Mouse (Mus musculus): ENCODE data around the gene Chrm2. TPM values are rescaled to one million over a fixed set of nuclear protein-coding genes. Genes with fewer than 3 reads are reported as not detected.
A peak's percentile ranks its signal among the peaks of the same experiment; 100 is the strongest.

Chrm2 gene
- polyA plus RNA-seq, 1 experiment from 2014 or later, result 1.8 TPM

DNA sequence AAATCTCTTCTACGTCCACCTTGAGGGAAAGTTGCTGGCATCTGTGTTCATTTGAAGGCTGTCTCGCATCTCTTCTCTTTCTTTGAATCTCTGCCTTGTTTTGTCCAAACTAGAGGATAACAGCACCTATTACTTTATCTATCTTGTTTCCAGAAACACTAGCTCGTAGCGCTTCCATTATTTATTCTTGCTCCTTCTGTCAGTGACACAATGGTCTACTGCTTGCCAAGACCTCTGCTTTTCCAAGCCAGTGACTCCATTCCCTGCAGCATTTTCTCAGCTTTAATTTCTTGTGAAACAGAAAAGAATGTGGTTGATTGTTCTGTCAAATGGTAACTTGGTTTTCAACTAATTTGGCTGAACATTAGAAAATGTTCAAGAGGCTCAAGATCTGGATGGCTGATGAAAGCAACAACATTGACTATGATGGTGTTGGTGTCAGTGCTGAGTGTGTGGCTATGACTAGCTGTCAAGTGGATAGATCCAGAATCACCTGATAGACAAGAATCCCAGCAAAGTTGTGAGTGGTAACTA lies 96.3 kb downstream of the Chrm2 start:
- H3K27ac ChIP-seq (ENCODE audit: low read depth, low read length), result no peak overlapping the region

DNA sequence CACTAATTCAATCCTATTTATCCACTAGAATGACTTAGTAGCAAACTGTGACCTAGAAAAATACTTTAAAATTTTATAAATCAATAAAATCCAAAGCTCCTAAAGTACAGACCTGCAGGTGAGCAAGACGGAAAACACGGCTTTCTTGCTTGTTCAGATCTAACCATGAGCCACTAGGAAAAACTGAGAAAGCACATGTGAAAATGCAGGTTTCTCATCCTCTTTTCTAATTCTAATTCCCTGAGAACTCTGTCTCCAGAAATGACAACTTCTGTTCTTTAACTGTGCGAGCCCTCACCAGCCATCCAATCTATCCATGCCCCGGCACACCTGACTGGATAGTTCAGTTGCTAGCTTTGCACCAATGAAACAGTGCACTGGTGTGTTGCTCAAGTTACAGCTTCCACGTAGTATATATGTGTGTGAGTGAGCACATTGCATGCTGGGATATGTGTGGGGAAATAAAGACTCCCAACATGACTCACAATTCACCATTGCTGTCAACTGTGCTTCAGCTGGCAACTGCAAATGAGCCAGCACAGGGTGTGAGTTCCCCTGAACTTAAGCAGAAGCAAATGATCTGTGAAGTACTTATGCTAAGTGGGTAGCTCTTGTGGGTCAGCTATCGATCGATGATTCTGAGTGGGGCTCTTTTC lies 119.3 kb downstream of the Chrm2 start:
- 81% methylated on average over 7 of the region's 7 CpGs for WGBS
- H3K9me3 ChIP-seq (replicated peaks; ENCODE audit: control insufficient read depth, low read length), result no peaks in the 10 kb centered on the region
- H3K4me2 ChIP-seq (ENCODE audit: low read length), result no peak overlapping the region
- no peaks in the 10 kb centered on the region for H3K36me3 ChIP-seq (ENCODE audit: control insufficient read depth, insufficient read depth, low read length)
- no peak overlapping the region for H3K27ac ChIP-seq (ENCODE audit: low read depth, low read length)
- H3K9ac ChIP-seq (ENCODE audit: low read length), result no peak overlapping the region
- H3K27me3 ChIP-seq (replicated peaks; ENCODE audit: control insufficient read depth, insufficient read depth, low read length), result no peaks in the 10 kb centered on the region
- DNase-seq (ENCODE audit: low spot score) (no peak), ATAC-seq (no peak)
- H3K4me1 ChIP-seq (ENCODE audit: control insufficient read depth, insufficient read depth, low read length), result no peaks in the 10 kb centered on the region
- no peak overlapping the region for H3K4me3 ChIP-seq (ENCODE audit: low read depth, low read length)

More for the DNA sequence above, 96.3 kb downstream of the Chrm2 start:
- no peak overlapping the region for H3K9ac ChIP-seq (ENCODE audit: low read length)
- WGBS, result 42% methylated on average over 4 of the region's 4 CpGs
- no peak for ATAC-seq
- no peaks in the 10 kb centered on the region for H3K4me1 ChIP-seq (ENCODE audit: control insufficient read depth, insufficient read depth, low read length)
- no peaks in the 10 kb centered on the region for H3K27me3 ChIP-seq (replicated peaks; ENCODE audit: control insufficient read depth, insufficient read depth, low read length)
- no peak overlapping the region for H3K4me3 ChIP-seq (ENCODE audit: low read depth, low read length)
- no peaks in the 10 kb centered on the region for H3K36me3 ChIP-seq (ENCODE audit: control insufficient read depth, insufficient read depth, low read length)
- no peaks in the 10 kb centered on the region for H3K9me3 ChIP-seq (replicated peaks; ENCODE audit: control insufficient read depth, low read length)
- no peak overlapping the region for H3K4me2 ChIP-seq (ENCODE audit: low read length)
- DNase-seq (ENCODE audit: low spot score), result no peak

DNA sequence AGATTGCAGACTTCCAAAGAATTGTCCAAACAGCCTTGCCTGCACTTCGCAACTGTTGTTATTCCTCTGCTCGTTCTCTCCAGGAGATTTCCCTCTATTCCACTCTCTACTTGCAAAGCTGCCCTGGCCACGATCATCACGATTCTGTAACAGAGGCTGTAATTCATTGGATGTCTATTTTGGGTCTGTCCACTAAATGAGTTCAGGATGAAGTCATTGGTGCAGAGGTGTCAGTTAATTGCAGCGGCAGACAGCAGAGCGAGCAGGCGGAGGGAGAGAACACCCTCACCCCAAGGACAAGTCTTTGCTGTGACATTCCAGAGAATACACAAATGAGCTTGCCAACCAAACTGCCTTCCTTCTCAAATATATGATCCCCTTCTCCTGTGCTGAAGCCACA lies 120.1 kb downstream of the Chrm2 start:
- Histone ChIP-seq H3K4me3 (ENCODE audit: low read depth, low read length) (no peak overlapping the region), H3K27me3 (replicated peaks; ENCODE audit: control insufficient read depth, insufficient read depth, low read length) (no peaks in the 10 kb centered on the region), H3K36me3 (ENCODE audit: control insufficient read depth, insufficient read depth, low read length) (no peaks in the 10 kb centered on the region), H3K4me2 (ENCODE audit: low read length) (no peak overlapping the region), H3K4me1 (ENCODE audit: control insufficient read depth, insufficient read depth, low read length) (no peaks in the 10 kb centered on the region), H3K9ac (ENCODE audit: low read length) (no peak overlapping the region), H3K27ac (ENCODE audit: low read depth, low read length) (no peak overlapping the region), H3K9me3 (replicated peaks; ENCODE audit: control insufficient read depth, low read length) (no peaks in the 10 kb centered on the region)
- ATAC-seq, result no peak
- WGBS, result 53% methylated on average over 7 of the region's 7 CpGs
- no peak for DNase-seq (ENCODE audit: low spot score)

DNA sequence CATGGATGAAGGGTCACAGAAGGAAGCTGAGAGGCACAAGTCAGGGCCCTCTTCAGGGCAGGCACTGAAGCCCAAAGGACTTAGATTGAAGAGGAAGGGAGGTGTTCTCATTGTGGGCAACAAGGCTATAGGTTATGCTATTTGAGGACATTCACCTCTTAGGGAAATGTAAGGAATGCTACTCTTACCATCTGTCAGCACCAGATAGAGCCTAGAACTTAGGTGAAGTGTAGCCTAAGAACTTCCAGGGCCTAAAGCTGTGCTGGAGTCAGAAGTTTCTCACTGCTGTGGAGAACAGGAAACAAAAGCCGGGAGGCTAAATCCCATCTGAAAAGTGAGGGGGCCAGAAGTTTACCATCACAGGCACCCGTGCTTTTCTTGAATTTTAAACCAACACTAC lies 120.6 kb downstream of the Chrm2 start:
- no peak overlapping the region for H3K27ac ChIP-seq (ENCODE audit: low read depth, low read length)
- H3K27me3 ChIP-seq (replicated peaks; ENCODE audit: control insufficient read depth, insufficient read depth, low read length), result no peaks in the 10 kb centered on the region
- no peak overlapping the region for H3K4me3 ChIP-seq (ENCODE audit: low read depth, low read length)
- no peaks in the 10 kb centered on the region for H3K9me3 ChIP-seq (replicated peaks; ENCODE audit: control insufficient read depth, low read length)
- DNase-seq (ENCODE audit: low spot score) (no peak), ATAC-seq (no peak)
- no peaks in the 10 kb centered on the region for H3K4me1 ChIP-seq (ENCODE audit: control insufficient read depth, insufficient read depth, low read length)
- no peaks in the 10 kb centered on the region for H3K36me3 ChIP-seq (ENCODE audit: control insufficient read depth, insufficient read depth, low read length)
- H3K9ac ChIP-seq (ENCODE audit: low read length), result no peak overlapping the region
- H3K4me2 ChIP-seq (ENCODE audit: low read length), result no peak overlapping the region
- 52% methylated on average over 2 of the region's 2 CpGs for WGBS

DNA sequence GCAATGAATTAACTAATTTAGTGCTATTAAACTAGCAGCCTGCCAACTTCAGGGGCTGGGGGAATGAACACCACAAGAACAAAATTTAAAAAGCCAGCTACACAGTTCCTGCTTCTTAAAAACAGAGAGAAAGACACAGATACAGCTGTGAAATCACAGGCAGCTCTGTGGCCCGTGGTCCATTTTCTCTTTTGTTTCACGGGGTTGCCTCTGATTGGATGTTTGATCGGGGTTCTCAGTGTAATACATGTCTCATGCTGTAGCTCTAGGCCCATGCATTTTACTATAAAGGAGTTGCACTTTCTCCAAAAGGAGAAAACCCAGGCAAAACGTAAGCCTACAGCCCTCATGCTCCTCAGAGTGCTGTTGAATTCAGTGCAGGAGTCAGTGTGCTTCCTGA lies 128.6 kb downstream of the Chrm2 start:
- DNase-seq (ENCODE audit: low spot score) (no peak), ATAC-seq (no peak)
- no peaks in the 10 kb centered on the region for H3K4me1 ChIP-seq (ENCODE audit: control insufficient read depth, insufficient read depth, low read length)
- no peaks in the 10 kb centered on the region for H3K36me3 ChIP-seq (ENCODE audit: control insufficient read depth, insufficient read depth, low read length)
- no peak overlapping the region for H3K4me3 ChIP-seq (ENCODE audit: low read depth, low read length)
- H3K27me3 ChIP-seq (replicated peaks; ENCODE audit: control insufficient read depth, insufficient read depth, low read length), result no peaks in the 10 kb centered on the region
- no peaks in the 10 kb centered on the region for H3K9me3 ChIP-seq (replicated peaks; ENCODE audit: control insufficient read depth, low read length)
- H3K9ac ChIP-seq (ENCODE audit: low read length), result no peak overlapping the region
- no peak overlapping the region for H3K4me2 ChIP-seq (ENCODE audit: low read length)
- WGBS, result 62% methylated on average over 4 of the region's 4 CpGs
- H3K27ac ChIP-seq (ENCODE audit: low read depth, low read length), result no peak overlapping the region

DNA sequence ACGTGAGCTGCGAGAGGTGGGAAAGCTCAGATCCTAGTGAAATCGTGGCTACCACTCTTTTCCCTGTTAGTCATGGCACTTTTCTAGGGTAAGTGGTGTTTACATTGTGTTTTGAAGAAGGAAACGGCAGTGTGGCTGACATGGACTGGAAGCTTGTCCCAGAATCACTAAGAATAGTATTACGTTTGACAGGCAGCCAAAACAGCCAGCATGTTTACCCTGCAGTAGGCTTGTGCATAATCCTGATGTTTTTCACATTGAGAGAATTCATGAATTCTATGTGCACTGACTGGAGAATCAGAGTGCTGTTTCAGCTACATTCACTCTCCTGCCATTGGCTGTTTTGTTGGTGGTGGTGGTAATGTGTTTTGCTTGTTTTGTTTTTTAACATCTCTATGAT lies 129.4 kb downstream of the Chrm2 start:
- Histone ChIP-seq H3K27ac (ENCODE audit: low read depth, low read length) (no peak overlapping the region), H3K4me2 (ENCODE audit: low read length) (no peak overlapping the region), H3K27me3 (replicated peaks; ENCODE audit: control insufficient read depth, insufficient read depth, low read length) (no peaks in the 10 kb centered on the region), H3K36me3 (ENCODE audit: control insufficient read depth, insufficient read depth, low read length) (no peaks in the 10 kb centered on the region), H3K9me3 (replicated peaks; ENCODE audit: control insufficient read depth, low read length) (no peaks in the 10 kb centered on the region), H3K9ac (ENCODE audit: low read length) (no peak overlapping the region), H3K4me1 (ENCODE audit: control insufficient read depth, insufficient read depth, low read length) (no peaks in the 10 kb centered on the region), H3K4me3 (ENCODE audit: low read depth, low read length) (no peak overlapping the region)
- WGBS, result 58% methylated on average over 5 of the region's 5 CpGs
- ATAC-seq (peak; percentile 46; the same call in 1 of the 2 replicates), DNase-seq (ENCODE audit: low spot score) (peak; percentile 62)

DNA sequence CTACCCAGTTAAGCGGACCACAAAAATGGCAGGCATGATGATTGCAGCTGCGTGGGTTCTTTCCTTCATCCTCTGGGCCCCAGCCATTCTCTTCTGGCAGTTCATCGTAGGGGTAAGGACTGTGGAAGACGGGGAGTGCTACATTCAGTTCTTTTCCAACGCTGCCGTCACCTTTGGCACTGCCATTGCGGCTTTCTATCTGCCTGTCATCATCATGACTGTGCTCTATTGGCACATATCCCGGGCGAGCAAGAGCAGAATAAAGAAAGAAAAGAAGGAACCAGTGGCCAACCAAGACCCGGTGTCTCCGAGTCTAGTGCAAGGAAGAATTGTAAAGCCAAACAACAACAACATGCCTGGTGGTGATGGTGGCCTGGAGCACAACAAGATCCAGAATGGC lies 135.7 kb downstream of the Chrm2 start:
- Histone ChIP-seq H3K36me3 (ENCODE audit: control insufficient read depth, insufficient read depth, low read length) (no peaks in the 10 kb centered on the region), H3K4me1 (ENCODE audit: control insufficient read depth, insufficient read depth, low read length) (no peaks in the 10 kb centered on the region), H3K9me3 (replicated peaks; ENCODE audit: control insufficient read depth, low read length) (0 out of 2 replicates have a peak, but pooled peaks cover 2% of the 10 kb centered on the region), H3K4me2 (ENCODE audit: low read length) (no peak overlapping the region), H3K9ac (ENCODE audit: low read length) (no peak overlapping the region), H3K27me3 (replicated peaks; ENCODE audit: control insufficient read depth, insufficient read depth, low read length) (no peaks in the 10 kb centered on the region), H3K4me3 (ENCODE audit: low read depth, low read length) (no peak overlapping the region), H3K27ac (ENCODE audit: low read depth, low read length) (no peak overlapping the region)
- ATAC-seq, result no peak
- 96% methylated on average over 11 of the region's 11 CpGs for WGBS
- no peak for DNase-seq (ENCODE audit: low spot score)

DNA sequence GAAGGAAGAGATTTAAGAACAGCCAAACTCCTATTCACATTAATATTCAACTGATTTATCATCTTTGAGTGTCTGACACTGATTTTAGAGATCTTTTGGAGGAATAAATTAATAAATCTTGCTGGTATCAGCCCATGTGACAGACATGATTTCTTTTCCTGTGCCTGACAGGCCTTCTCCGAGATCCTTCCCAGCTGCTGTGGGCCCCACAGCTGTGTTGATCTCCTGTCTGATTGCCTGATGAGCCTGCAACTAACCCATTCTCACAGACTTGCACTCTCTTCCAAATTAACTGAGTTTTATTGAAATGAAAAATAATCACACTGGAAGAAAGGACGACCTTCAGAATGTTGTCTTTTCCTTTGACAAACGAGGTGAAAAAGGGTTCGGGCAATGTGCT lies 140.6 kb downstream of the Chrm2 start:
- WGBS, result 69% methylated on average over 4 of the region's 4 CpGs

DNA sequence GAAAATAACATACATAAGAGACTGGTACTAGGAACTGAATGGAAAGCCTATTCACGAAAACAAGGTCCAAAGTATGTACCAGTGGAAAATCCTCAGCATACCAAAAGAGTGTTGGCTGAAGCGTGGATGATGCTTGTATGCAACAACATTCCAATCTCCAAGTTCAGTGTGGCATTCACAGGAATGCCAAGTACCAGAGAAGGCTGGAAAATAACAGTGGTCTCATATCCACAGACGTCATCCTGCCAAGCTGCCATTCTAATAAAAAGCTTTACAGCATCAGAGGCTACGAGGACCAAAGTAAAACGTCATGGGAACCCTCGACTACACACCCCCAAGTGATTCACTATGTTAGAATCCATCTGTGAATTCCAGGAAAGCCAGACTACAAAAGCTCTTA lies 153.4 kb downstream of the Chrm2 start:
- Histone ChIP-seq H3K4me3 (ENCODE audit: low read depth, low read length) (no peak overlapping the region), H3K4me2 (ENCODE audit: low read length) (no peak overlapping the region), H3K4me1 (ENCODE audit: control insufficient read depth, insufficient read depth, low read length) (no peaks in the 10 kb centered on the region), H3K9ac (ENCODE audit: low read length) (no peak overlapping the region), H3K27me3 (replicated peaks; ENCODE audit: control insufficient read depth, insufficient read depth, low read length) (no peaks in the 10 kb centered on the region), H3K36me3 (ENCODE audit: control insufficient read depth, insufficient read depth, low read length) (no peaks in the 10 kb centered on the region), H3K27ac (ENCODE audit: low read depth, low read length) (no peak overlapping the region), H3K9me3 (replicated peaks; ENCODE audit: control insufficient read depth, low read length) (no peaks in the 10 kb centered on the region)
- DNase-seq (ENCODE audit: low spot score) (no peak), ATAC-seq (no peak)
- WGBS, result 84% methylated on average over 6 of the region's 6 CpGs

More for the DNA sequence above, 140.6 kb downstream of the Chrm2 start:
- no peaks in the 10 kb centered on the region for H3K4me1 ChIP-seq (ENCODE audit: control insufficient read depth, insufficient read depth, low read length)
- H3K9me3 ChIP-seq (replicated peaks; ENCODE audit: control insufficient read depth, low read length), result 0 out of 2 replicates have a peak, but pooled peaks cover 2% of the 10 kb centered on the region
- ATAC-seq (no peak), DNase-seq (ENCODE audit: low spot score) (no peak)
- H3K4me3 ChIP-seq (ENCODE audit: low read depth, low read length), result no peak overlapping the region
- no peak overlapping the region for H3K4me2 ChIP-seq (ENCODE audit: low read length)
- H3K36me3 ChIP-seq (ENCODE audit: control insufficient read depth, insufficient read depth, low read length), result no peaks in the 10 kb centered on the region
- H3K27me3 ChIP-seq (replicated peaks; ENCODE audit: control insufficient read depth, insufficient read depth, low read length), result no peaks in the 10 kb centered on the region
- H3K9ac ChIP-seq (ENCODE audit: low read length), result no peak overlapping the region
- no peak overlapping the region for H3K27ac ChIP-seq (ENCODE audit: low read depth, low read length)

Data from forebrain, embryonic 14.5 days (tissue).